Mouse (Mus musculus) frontal cortex, postnatal 36 days (tissue): Measurements from ENCODE around the gene Tbrg4.

ENCODE experiments used
- DNase-seq, 2 experiments: peaks; one replicate each; pipeline ENCODE4 v3.0.0; 2022; ENCODE audit warnings: low spot score in 2 of 2

Tbrg4 gene

DNA sequence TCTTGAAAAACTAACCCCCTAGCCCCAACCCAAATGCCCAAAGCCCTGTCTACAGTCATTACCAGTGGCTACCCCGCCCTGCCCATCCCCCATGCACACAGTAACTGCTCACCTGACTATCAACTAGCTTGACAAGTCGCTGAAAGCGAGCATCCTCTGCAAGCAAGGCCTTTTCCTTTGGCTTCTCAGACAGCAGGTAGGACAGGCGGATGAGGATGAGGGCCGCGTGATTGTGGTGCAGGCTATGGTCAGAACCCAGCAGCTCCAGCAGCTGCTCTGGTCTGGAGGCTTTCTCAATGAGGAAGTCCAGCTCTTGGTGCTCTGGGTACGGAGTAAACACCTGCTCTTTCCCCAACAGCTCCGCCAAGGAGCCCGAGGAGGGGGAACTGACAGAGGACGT is 2.2 kb downstream of the Tbrg4 start:
- DNase-seq, result no peak

DNA sequence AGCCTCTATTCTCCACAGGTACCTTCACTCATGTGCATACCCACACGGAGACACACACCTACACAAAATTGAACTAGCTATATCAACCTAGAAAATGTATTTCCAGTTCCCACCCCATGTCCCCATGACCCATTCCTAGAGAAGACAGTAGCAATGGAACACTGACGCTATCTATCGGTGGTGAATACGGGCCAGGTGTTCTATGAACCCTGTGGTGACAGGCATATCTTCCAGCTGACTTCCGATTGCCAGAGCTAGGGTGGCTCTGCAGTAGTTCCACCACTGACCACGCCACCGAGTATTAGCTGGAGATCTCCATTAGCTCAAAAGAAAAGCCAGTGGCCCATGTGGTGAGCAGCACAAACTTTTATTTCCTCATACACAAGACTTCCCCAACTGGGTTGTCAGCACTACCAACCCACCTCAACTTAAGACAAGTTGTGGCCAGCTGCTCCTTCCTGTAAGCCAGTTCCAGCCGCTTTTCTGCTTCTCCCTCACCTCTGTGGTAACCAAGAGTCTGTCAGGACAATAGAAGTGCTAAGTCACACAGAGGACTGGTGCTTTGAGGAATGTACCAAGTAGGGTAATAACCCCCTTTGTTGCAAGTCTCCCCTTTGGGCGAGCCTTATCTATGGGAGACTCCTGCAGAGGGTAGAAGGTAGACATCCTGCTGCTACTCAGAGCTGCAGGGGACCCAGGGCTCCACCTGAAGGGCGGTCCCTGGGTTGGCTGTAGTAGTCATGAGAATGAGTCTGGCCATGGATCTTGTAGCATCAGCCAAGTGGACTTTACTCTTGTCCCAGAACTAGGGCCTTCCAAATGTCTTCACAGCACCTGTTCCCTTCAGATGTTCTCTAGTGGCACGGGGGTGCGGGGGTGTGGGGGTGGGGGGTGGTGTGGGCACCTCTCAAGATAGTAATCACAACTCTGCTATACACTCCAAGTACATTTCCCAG is 10.3 kb downstream of the Tbrg4 start:
- DNase-seq, result no peak

DNA sequence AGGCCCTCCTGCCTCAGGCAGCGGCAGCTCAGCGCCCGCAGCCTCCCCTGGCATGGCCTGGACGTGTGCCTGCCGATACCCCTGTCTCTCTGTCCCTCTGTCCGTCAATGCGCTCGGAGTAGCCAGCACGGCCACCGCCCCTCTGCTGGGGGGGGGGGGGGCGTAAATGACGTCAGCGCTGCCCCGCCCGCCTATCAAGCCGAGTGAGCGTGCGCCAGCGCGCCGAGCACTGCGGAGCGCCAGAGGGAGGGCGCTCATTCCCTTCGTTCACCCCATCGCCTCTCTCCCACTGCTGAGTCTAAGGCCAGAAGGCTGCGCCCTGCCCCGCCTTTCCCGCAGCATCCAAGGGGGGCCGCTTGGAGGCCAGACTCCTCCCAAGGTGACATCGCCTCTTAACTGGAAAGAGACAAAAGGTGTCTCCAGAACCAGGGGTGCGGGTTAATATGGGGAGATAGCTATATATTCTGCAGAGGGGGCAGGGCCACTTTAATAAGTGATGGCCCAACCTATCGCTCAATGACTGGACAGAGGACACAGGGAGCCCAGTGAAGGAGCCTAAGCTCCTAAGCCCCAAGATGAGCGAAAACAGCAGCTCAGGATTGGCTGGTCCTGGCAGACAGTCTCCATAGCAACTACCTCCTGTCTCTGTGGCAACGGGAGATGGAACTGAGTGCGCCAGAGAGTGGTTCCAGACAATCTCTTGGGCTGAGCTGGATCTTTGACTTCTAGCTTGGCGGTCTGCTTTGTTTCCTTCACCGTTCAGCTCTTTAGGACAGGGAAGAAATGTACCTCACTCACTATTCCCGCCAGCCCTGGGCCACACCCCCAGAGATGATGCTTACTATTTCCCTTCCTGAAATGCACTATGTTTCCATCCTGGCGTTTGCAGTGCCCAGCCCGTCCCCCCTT is 20.1 kb downstream of the Tbrg4 start, which contains the start of gene Nacad:
Gene Nacad (minus strand): TSS at position 563 of the 909 bp plus-strand sequence.
- DNase-seq, result peak; percentile 75 to 87

DNA sequence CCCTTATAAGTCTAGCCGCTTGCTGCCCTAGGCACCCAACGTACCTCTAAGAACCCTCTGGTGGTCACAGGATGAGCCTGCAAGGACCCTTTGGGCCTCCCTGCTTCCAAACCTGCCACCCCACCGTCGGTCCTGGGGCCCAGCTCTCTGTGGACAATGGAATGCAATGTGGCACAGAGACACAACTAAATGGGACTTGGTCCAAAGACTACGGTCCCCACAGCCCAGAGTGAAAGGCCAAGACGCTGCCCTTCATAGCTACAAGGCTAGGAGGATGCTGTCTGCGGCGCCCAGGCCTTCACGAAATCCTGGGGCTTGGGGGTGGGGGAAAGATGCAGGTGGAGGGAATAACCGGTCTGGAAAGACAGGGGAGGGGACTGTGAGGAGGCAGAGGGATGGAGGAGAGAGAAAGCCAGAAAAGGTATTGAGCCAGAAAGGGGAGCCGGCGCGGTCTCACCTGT is 20.8 kb downstream of the Tbrg4 start:
- no peak for DNase-seq

DNA sequence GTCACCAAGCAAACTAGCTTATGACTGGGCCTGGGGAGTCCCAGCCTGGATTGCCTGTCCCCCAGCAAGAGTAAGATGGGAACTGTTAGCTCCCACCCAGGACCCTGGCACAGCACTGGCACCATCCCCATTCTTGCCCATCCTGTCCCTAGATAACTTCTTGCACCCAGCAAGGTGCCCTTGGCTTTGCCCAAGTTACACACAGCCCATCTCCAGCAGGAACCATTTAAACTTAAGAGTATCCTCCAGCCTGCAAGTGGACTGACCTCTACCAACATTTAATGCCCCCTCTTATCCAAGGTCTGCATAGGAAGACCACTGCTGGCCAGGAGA is 21.3 kb downstream of the Tbrg4 start:
- DNase-seq, result no peak

DNA sequence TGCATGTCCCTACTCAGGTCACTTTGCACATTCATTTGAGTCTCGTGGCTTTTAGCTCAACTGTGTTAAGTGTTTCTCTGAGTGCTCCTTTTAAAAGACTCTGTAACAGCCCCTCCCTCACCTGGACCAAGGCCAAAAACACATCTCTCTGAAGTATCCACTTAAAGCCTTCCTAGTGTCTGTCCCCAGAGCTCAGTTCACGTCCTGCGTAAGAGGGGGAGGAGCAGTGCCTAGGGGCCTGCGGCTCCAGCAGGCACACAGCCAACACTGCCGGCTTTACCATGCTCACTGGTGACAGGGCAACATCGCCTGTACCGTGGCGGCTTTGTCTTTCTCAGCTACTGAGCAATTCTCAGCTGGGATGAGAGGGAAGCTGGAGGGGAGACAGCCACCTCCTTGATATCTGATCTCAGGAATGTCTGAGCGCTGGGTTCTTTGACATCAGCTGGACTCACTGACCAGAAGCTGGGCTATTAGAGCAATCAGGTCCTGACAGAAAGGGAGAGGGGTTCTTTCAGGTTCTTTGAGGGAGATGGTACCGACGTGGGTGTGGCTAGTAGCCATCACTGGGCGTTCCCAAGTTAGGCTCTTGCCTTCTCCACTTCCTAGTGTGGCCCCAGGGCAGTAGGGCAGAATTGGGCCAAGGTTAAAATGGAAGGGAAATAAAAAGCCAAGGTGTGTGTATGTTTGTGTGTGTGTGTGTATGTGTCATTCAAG is 21.8 kb downstream of the Tbrg4 start:
- DNase-seq, result no peak

DNA sequence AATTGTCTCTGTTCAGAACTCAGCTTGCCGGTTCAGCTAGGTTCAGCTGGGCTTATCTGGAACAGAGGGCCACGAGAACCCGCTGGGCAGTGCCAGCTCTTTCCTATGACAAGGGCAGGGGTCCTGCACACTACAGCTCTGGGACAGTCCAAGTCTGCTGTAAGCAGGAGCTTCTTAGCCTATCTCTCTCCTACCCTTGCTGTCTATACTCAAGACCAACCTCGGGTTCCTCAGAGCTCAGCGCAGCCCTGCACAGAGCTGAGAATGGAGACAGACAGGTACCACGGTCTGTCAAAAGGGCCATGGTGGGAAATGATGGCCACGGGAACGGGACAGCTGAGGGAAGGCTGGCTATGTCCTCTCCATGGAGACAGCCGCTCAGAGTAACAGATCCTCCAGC is 22.6 kb downstream of the Tbrg4 start:
- no peak for DNase-seq

DNA sequence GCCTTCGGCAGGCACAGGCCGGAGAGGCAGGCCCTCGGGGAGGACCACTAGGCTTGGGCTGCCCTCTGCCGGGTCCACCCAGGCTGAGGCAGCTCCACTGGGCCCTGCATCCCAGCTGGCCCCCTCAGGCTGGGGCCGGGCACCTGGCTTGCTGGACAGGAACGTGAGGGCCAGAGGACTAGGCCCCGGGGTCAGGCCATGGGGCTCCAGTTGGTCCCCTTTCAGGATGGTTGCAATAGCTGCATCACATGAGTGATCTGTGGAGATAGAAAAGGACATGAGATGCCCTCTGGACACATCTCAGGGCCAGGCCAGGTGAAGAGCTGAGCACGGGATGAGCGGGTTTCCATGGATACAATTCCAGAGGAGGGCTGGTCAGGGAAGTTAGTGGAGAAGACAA is 23.2 kb downstream of the Tbrg4 start:
- DNase-seq, result no peak

DNA sequence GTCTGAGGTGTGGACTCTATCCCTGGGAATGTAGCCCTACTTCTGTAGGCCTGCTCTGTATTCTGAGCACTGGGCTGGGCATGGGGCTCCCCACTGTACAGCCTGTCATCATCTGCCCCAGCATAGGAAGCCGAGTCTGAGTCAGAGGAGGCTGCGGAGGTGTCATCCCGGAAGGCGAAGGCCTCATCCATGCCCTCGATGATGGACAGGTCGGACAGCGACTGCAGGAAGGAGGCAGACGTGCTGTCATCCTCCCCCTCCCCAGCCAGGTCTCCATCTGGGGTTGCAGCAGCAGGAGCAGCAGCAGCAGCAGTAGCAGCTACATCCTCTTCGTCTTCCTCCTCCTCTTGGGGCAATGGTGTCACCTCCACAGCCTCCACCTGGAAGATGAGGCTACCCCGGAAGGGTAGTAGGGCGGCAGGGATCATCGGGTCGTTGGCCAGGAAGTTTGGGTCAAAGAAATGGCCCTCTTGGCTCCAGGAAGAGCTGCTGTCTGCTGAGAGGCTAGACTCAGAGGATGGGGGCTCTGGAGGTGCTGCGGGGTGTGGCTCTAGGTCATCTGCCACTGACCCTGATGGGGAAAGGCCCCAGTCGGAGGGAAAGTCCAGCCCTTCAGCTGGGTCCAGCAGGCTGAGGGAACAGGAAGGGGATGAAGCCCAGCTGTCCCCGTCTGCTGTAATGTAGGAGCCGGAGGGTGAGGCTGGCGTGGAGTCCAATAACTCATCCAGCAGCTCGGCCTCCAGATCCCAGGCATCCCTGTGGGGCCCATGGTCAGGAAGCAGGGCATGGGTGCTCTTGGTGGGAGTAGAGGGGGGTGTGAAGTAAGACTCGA is 24.0 kb downstream of the Tbrg4 start:
- no peak for DNase-seq

DNA sequence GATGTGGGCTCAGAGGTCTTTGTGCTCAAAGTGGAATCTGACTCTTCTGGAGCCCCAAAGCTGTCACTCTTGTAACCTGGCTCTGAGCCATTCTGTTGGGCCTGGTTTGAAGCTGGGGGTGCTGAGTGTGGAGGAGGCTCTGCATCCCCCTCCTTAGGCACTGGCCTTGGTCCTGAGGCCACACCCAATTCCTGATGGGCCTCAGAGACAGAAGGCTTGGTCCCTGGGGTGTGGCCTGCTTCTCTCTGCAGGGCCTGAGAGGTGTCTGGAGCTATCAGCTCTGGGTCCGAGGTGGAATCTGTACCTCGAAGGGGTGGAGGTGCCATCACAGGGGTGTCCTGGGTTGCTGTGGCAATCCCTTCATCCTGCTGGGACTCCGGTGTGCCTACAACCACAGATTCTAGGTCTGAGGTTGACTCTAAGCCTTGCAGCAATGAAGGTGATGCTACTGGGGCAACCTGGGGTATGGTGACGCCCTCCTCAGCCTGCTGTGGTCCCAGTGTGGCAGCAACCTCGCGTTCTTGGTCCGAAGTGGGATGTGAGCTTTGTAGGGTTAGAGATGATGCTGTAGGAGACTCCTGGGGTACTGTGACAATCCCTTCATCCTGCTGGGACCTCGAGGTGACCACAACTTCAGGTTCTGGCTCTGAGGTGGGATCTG is 25.5 kb downstream of the Tbrg4 start:
- no peak for DNase-seq

DNA sequence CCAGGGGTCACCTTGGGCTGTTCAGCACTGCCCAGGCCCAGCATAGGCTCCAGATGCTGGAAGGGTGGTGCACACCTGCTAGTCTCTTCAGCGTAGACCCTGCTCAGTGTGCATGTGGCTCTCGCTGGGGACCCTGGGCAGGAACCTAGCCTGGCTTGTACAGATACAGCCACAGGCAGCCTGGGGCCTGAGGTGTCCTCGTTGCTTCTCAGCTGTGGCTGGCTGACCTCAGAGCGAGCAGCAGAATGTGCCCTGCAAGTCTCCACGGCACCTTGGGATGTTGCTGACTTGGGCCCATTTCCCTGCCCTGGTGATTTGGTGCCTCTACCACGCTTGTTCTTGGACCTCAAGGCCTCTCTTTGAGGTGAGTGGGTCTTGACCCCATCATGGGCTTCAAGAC is 26.0 kb downstream of the Tbrg4 start:
- no peak for DNase-seq

DNA sequence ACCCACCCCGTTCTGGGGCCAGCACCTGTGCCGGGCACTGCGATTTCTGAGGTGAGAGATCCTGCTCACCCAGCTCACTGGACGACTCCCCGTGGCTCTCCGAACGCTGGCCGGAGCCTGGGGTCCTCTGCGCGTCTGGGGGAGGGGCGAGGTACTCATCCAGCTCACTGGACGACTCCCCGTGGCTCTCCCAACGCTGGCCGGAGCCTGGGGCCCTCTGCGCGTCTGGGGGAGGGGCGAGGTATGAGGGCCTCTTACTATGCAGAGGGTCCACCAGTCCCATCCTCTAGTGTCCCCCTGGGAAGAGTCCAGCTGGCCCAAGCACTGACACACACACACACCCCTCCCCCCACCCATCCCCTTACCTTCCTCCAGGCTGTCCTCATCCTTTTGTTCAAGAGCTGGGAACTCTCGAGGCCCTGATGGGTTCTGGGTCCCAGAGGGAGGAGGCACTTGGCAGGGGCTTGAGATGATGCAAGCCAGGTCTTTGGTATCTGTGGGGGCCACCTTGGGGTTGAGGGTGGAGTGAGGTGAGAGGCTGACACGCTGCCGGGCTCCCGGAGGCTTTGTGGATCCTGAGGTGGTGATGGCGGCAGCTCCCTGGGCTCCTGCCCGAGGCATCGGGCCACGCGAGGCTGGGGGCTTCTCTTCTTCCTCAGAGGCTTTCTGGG is 26.7 kb downstream of the Tbrg4 start:
- DNase-seq, result no peak

DNA sequence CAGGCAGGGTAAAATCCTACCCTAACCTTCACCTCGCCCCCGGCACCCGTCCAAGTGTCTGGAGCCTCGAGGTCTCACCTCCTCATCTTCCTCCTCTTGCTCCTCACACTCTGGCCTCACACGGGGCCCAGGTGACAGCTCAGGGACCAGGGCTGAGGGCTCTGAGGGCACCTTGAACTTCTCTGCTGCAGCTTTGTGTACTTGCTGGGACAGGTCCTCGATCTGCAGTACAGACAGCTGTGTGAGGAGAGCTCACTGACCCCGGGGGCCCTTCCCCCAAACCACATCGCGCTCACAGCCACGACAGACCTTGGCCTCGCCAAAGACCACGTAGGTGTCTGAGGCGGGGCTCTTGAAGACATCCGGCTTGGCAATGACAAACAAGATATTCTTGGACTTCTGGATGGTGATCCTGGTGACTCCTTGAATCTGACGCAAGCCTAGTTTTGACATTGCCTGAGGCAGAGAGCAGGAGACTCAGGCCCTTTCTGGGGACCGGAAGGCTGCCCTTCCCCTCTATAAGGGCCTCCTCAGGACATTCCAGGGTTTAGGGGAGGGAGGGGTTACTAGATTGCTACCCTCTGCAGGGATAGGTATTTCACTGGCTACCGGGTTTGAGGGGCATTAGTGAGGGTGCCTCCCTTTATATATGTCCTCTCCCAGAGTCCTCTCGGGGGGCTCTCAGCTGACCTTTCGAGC is 27.5 kb downstream of the Tbrg4 start:
- no peak for DNase-seq

DNA sequence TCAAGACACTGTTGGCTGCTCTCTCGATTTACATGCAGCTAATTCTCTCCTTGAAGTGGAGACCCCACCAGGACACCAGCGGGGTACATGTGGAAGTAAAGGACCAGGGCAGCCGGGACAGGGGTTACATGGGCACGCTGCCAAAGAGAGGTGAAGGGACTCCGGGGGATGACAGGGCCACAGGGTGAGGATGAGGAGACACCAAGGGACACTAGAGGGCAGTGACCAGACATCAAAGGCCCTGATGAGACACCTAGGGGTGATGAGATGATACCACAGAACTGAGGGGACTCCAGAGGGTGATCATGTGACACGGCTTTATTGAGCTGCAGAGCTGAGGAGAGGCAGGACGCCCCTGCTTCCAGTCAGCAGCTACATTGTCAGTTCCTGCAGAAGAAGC is 28.3 kb downstream of the Tbrg4 start:
- DNase-seq, result no peak

DNA sequence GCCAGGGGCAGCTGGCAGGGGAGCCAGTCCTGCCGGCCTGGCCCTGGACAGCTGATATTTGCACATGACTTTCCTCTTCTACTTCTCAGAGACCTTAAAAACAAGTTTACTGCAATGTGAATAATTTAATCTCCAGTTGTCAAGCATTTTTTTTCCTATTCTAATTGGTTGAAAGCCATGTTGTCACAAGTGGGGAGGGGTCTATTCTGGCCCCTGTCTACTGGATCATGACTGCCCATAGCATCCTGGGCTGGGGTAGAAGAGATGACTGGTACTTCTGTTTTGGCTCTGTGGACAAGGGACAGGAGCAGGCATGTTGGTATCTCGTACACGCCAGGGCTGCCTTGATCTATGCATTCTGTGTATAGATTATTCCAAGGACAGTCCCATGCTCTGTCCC is 29.3 kb downstream of the Tbrg4 start:
- DNase-seq, result no peak

DNA sequence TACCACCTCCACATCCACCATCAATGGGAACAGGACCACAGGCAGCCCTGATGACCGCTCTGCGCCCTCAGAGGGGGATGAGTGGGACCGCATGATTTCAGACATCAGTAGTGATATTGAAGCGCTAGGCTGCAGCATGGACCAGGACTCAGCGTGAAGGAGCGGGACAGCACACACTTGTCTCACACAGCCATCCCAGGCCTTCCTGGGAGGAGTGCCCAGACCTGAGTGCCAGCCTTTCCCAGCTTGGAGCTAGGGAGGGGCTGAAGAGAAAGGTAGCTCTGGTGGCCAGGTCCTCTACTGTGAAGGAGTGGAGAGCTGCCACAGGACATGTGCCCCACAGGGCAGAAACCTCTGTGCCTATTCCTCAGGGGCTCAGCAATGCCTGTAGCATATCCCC is 29.7 kb downstream of the Tbrg4 start:
- DNase-seq, result no peak

DNA sequence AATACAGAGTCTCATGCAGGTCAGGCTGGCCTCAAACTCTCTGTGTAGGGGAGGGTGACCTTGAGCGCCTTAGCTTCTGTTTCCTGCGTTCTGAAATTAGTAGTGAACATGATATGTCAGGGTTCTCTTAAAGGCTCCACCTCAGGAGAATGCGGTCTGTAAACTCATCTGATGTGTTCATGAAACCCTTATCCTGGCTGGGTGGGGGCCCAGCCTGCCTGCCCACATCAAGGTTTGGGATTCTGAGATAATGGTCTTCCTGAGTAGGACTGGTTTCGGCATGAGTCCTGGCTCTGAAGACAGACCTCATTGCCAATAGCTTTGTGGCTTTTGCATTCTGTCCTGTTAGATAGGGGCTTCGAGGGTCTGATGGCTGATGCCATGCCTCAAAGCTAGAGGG is 30.5 kb downstream of the Tbrg4 start:
- no peak for DNase-seq

DNA sequence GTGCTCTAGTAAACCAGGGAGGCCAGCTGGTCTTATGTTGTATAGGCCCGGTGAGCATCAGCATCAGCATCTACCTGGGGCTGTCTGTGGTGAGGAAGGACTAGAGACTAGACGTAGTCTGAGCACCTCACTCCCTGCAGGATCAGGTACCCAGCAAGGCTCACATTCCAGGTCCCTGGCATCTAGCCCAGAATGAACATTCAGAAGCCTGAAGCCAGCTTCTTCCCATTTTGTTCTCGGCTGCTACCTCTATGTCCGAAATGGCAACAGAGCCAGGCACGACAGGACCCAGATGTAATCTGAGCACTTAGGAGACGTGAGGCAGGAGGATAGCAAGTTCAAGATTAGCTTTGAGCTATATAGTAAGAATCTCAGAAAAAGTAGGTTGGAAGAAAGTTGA is 31.0 kb downstream of the Tbrg4 start:
- DNase-seq, result no peak

DNA sequence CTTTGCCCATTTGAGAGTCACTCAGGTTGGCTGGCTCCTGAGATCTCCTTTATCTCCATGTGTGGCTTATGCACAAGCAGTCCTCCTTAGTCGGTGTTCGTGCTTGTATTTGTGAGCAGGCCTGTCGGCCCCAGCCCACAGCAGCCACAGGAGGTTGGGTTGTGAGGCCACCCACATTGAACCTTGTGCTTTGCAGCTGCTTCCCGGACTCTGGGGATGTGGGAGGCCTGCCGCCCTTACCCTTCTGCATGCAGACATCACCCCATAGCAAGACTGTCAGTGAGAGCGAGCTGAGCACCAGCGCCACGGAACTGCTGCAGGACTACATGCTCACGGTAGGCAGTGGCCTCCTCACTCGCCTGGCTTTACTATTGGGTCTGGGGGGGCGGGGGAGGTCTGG is 32.5 kb downstream of the Tbrg4 start:
- no peak for DNase-seq
